Mouse (Mus musculus): ENCODE measurements at regions not wholly inside any gene's neighbourhood (a gene's known extent, or its start where the extent isn't known, plus 50 kb on each side); places are given as distances from the start of the nearest gene placed in this dataset.

DNA sequence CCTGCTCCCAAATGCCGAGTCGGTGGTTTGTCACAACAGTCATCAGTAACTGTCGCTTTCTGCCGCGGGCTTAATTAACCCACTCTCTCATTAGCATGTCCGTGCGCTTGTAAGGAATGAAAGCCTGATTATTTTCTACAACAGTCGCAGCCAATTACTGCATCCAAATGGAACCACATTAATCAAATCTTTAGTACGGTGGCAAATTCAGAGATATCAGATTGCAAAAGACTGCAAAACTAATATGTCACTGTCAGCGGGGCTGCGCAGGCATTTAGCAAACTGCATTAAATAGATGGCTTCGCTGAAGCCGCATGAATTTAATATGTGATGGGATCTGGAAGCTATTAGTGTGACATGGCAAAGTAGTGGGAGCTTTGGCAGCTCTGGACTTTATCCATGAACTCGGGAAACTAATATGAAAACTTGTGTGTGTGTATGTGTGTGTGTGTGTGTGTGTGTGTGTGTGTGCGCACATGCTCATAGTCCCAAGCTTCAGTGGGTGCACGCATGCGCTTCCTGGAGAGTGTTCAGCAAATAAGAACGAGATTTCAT lies 299.5 kb upstream of the Zfp703 start:
- WGBS (ENCODE audit: insufficient replicate concordance), result 69% methylated on average over 18 of the region's 18 CpGs
- no peak for ATAC-seq (replicated peaks; ENCODE audit: insufficient number of reproducible peaks, low FRiP score, low TSS enrichment)
- Histone ChIP-seq H3K36me3 (ENCODE audit: control insufficient read depth, insufficient read depth, low read length) (no peaks in the 10 kb centered on the region), H3K9ac (ENCODE audit: low read depth, low read length) (no peak overlapping the region), H3K4me3 (ENCODE audit: low read depth, low read length) (no peak overlapping the region), H3K27ac (ENCODE audit: low read depth, low read length) (no peak overlapping the region), H3K4me2 (no peak overlapping the region), H3K4me1 (ENCODE audit: control insufficient read depth, insufficient read depth, low read length) (no peaks in the 10 kb centered on the region), H3K27me3 (ENCODE audit: control insufficient read depth, insufficient read depth, low read length) (peaks cover 13% of the 10 kb centered on the region; the same call in 1 of the 2 replicates), H3K9me3 (replicated peaks; ENCODE audit: control insufficient read depth, low read length) (no peaks in the 10 kb centered on the region)

DNA sequence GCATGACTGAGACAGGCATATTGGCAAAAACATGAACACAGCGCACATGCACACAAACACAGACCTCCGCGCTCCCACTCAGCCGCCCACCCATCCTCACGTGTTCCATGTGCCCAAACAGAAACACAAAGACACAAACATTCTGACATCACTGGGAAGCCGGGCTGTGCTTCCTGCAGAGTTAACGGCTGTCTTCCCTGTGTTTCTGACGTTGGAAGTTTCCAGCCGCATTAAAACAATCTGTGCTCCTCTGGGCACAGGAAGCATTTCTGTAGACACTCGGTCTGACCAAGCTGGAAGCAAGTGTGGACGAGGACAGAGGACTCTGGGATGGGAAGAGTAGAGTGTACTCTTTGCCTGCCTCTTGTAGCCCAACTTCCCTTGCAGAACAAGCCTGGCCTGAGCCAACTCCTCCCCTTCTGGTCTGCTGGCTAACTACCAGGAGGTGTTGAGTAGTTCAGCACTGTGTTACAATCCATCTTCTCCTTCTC lies 296.2 kb upstream of the Zfp703 start:
- 62% methylated on average over 11 of the region's 11 CpGs for WGBS (ENCODE audit: insufficient replicate concordance)
- no peak overlapping the region for H3K27ac ChIP-seq (ENCODE audit: low read depth, low read length)
- ATAC-seq (replicated peaks; ENCODE audit: insufficient number of reproducible peaks, low FRiP score, low TSS enrichment), result no peak

DNA sequence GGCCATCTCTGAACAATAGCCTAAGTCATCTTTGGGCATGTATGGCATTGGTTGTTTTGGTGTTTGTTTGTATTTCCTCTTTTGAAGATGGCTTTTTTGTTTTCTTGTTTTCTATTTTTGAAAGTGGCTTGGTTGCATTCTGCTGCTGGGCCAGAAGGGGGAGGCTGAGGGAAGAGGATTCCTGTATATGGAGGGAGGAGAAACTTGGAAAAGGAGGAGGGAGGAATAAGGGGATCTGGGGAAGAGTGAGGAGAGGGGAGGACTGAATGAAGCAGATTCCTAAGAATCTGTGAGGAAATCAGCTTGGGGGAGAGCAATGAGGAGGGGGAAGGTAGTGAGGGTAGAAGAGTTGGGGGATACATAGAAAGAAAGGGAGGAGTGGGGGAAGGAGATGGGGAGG lies 290.0 kb upstream of the Zfp703 start:
- H3K4me1 ChIP-seq (ENCODE audit: control insufficient read depth, insufficient read depth, low read length), result no peaks in the 10 kb centered on the region; the same call in 1 of the 2 replicates
- H3K27ac ChIP-seq (ENCODE audit: low read depth, low read length), result no peak overlapping the region
- H3K9ac ChIP-seq (ENCODE audit: low read depth, low read length), result no peak overlapping the region
- no peaks in the 10 kb centered on the region for H3K36me3 ChIP-seq (ENCODE audit: control insufficient read depth, insufficient read depth, low read length)
- no peaks in the 10 kb centered on the region for H3K9me3 ChIP-seq (replicated peaks; ENCODE audit: control insufficient read depth, low read length)
- H3K4me3 ChIP-seq (ENCODE audit: low read depth, low read length), result no peak overlapping the region
- no peak overlapping the region for H3K4me2 ChIP-seq
- peaks cover 6% of the 10 kb centered on the region; the same call in 1 of the 2 replicates for H3K27me3 ChIP-seq (ENCODE audit: control insufficient read depth, insufficient read depth, low read length)
- no peak for ATAC-seq (replicated peaks; ENCODE audit: insufficient number of reproducible peaks, low FRiP score, low TSS enrichment)

More for the DNA sequence above, 296.2 kb upstream of the Zfp703 start:
- H3K9me3 ChIP-seq (replicated peaks; ENCODE audit: control insufficient read depth, low read length), result no peaks in the 10 kb centered on the region
- H3K36me3 ChIP-seq (ENCODE audit: control insufficient read depth, insufficient read depth, low read length), result no peaks in the 10 kb centered on the region
- no peak overlapping the region for H3K4me3 ChIP-seq (ENCODE audit: low read depth, low read length)
- H3K4me2 ChIP-seq, result no peak overlapping the region
- H3K27me3 ChIP-seq (ENCODE audit: control insufficient read depth, insufficient read depth, low read length), result peaks cover 11% of the 10 kb centered on the region; the same call in 1 of the 2 replicates
- no peaks in the 10 kb centered on the region for H3K4me1 ChIP-seq (ENCODE audit: control insufficient read depth, insufficient read depth, low read length)
- no peak overlapping the region for H3K9ac ChIP-seq (ENCODE audit: low read depth, low read length)

DNA sequence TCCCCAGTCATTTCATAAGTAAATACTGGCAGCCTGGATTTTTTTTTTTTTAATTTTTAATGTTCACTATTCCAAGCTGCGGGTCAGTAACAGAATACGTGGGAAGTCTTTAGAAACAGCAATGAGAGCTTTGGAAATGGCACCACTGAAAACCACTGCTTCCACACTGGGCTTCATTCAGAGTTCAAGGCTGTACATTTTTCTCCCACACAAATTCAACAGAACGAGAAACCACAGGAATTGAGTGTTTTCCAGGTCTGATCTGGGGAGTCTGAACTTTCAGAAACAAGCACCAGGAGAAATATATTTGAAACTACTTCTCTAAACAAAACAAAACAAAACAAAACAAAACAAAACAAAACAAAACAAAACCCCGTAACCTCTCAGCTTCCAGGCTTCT lies 289.1 kb upstream of the Zfp703 start:
- WGBS (ENCODE audit: insufficient replicate concordance), result 71% methylated on average over 4 of the region's 4 CpGs

DNA sequence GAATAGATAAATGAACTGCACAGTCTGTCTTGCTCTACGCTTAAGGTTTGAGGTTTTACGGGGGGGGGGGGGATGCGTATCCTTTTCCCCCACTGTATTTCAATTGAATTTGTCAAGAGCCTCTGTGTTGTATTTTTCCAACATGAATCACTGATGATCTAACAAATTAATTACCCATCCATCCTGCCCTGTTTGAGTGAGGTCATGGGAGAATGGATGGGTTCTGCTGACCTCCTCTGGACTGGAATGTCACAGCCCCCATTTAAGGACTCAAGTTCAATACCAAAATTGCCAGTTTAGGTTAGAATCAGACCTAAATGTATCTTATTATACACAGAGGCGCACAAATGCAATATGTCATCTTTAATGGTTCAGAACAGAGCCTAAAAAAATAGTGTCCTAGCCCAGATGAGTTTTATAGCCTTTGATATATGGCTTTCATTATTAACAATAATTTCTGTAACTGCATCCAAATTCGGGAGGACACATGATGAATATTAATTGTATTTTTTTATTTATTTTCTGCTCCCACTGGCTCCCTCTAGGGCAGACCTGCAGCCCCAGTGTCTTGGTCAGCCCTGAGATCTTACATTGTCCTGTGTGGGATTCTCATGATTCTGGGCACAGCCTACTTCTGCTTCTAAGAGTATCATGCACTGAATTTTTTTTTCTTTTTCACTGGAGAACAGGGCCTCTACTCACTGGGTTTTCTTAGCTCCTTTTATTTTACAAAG lies 288.2 kb upstream of the Zfp703 start:
- Histone ChIP-seq H3K36me3 (ENCODE audit: control insufficient read depth, insufficient read depth, low read length) (no peaks in the 10 kb centered on the region), H3K4me2 (no peak overlapping the region), H3K9me3 (replicated peaks; ENCODE audit: control insufficient read depth, low read length) (no peaks in the 10 kb centered on the region), H3K4me3 (ENCODE audit: low read depth, low read length) (no peak overlapping the region), H3K27ac (ENCODE audit: low read depth, low read length) (no peak overlapping the region), H3K9ac (ENCODE audit: low read depth, low read length) (no peak overlapping the region), H3K27me3 (ENCODE audit: control insufficient read depth, insufficient read depth, low read length) (no peaks in the 10 kb centered on the region), H3K4me1 (ENCODE audit: control insufficient read depth, insufficient read depth, low read length) (no peaks in the 10 kb centered on the region; the same call in 1 of the 2 replicates)
- ATAC-seq (replicated peaks; ENCODE audit: insufficient number of reproducible peaks, low FRiP score, low TSS enrichment), result no peak
- WGBS (ENCODE audit: insufficient replicate concordance), result 73% methylated on average over 5 of the region's 5 CpGs

More for the DNA sequence above, 289.1 kb upstream of the Zfp703 start:
- no peak overlapping the region for H3K4me2 ChIP-seq
- no peaks in the 10 kb centered on the region for H3K9me3 ChIP-seq (replicated peaks; ENCODE audit: control insufficient read depth, low read length)
- H3K4me1 ChIP-seq (ENCODE audit: control insufficient read depth, insufficient read depth, low read length), result no peaks in the 10 kb centered on the region; the same call in 1 of the 2 replicates
- no peaks in the 10 kb centered on the region for H3K27me3 ChIP-seq (ENCODE audit: control insufficient read depth, insufficient read depth, low read length)
- no peak overlapping the region for H3K4me3 ChIP-seq (ENCODE audit: low read depth, low read length)
- no peak overlapping the region for H3K9ac ChIP-seq (ENCODE audit: low read depth, low read length)
- H3K36me3 ChIP-seq (ENCODE audit: control insufficient read depth, insufficient read depth, low read length), result no peaks in the 10 kb centered on the region
- H3K27ac ChIP-seq (ENCODE audit: low read depth, low read length), result no peak overlapping the region
- no peak for ATAC-seq (replicated peaks; ENCODE audit: insufficient number of reproducible peaks, low FRiP score, low TSS enrichment)

DNA sequence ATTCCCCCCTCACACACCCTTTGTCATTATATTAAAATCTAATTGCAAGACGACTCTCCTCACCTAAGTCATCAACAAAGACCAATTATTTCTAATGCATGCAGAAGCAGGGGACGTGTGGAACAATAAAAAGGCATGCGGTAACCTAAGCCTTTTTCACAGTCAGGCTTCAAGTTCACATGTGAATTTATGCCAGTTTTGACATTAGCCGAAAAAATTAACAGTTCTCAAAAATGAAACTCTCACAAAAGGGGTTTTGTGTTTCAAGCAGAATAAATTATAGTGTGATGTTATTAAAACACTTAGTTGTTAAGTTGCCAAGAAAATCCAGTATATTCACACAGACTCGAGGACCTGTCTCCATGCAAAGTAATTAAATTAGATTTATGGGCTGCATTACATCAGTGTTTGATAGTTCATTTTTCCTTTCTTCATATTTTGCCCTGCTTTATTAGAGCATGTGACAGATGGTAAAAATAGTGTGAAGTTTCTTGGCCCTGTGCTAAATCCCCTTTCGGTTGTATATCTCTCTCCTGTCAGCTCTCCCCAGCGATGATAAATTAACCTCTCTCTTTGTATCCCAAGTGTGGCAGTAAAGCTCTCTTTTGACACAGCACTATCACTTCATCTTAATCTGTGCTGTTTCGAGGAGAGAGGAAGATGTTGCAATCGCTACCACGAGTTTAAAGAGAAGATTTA lies 287.5 kb upstream of the Zfp703 start:
- no peak for ATAC-seq (replicated peaks; ENCODE audit: insufficient number of reproducible peaks, low FRiP score, low TSS enrichment)
- H3K27me3 ChIP-seq (ENCODE audit: control insufficient read depth, insufficient read depth, low read length), result no peaks in the 10 kb centered on the region
- H3K36me3 ChIP-seq (ENCODE audit: control insufficient read depth, insufficient read depth, low read length), result no peaks in the 10 kb centered on the region
- no peak overlapping the region for H3K9ac ChIP-seq (ENCODE audit: low read depth, low read length)
- H3K4me3 ChIP-seq (ENCODE audit: low read depth, low read length), result no peak overlapping the region
- no peak overlapping the region for H3K27ac ChIP-seq (ENCODE audit: low read depth, low read length)
- WGBS (ENCODE audit: insufficient replicate concordance), result 52% methylated on average over 10 of the region's 10 CpGs
- no peaks in the 10 kb centered on the region; the same call in 1 of the 2 replicates for H3K4me1 ChIP-seq (ENCODE audit: control insufficient read depth, insufficient read depth, low read length)
- no peak overlapping the region for H3K4me2 ChIP-seq
- H3K9me3 ChIP-seq (replicated peaks; ENCODE audit: control insufficient read depth, low read length), result no peaks in the 10 kb centered on the region

DNA sequence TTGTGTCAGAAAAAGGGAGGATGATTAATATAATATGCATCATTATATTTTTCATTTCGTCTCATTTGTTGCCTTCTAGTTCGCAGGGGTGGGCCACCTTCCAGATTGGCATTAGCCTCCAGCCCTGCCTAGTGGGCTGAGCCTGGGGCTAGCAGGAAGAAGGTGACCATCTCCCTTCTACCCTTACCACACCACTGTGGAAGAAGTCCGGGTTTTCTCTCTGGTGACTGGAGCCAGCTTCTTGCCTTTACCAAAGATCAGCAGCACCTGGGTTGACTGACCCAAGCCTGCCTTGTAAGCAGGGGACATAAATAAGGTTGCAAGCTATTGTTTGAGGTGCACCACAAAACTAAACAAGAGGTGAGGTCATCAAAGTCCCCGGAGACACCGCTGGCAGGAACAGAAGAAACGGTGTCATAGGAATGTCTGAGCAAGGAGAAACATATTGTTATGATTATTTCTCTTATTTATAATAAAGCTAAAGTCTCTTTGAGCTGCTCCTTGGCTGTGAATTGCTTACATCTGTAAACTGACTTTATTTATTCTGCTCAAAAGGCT lies 286.9 kb upstream of the Zfp703 start:
- 67% methylated on average over 6 of the region's 6 CpGs for WGBS (ENCODE audit: insufficient replicate concordance)
- H3K4me3 ChIP-seq (ENCODE audit: low read depth, low read length), result no peak overlapping the region
- no peaks in the 10 kb centered on the region for H3K9me3 ChIP-seq (replicated peaks; ENCODE audit: control insufficient read depth, low read length)
- H3K27me3 ChIP-seq (ENCODE audit: control insufficient read depth, insufficient read depth, low read length), result no peaks in the 10 kb centered on the region
- H3K4me1 ChIP-seq (ENCODE audit: control insufficient read depth, insufficient read depth, low read length), result no peaks in the 10 kb centered on the region; the same call in 1 of the 2 replicates
- no peak for ATAC-seq (replicated peaks; ENCODE audit: insufficient number of reproducible peaks, low FRiP score, low TSS enrichment)
- H3K4me2 ChIP-seq, result no peak overlapping the region
- H3K27ac ChIP-seq (ENCODE audit: low read depth, low read length), result no peak overlapping the region
- no peak overlapping the region for H3K9ac ChIP-seq (ENCODE audit: low read depth, low read length)
- no peaks in the 10 kb centered on the region for H3K36me3 ChIP-seq (ENCODE audit: control insufficient read depth, insufficient read depth, low read length)

DNA sequence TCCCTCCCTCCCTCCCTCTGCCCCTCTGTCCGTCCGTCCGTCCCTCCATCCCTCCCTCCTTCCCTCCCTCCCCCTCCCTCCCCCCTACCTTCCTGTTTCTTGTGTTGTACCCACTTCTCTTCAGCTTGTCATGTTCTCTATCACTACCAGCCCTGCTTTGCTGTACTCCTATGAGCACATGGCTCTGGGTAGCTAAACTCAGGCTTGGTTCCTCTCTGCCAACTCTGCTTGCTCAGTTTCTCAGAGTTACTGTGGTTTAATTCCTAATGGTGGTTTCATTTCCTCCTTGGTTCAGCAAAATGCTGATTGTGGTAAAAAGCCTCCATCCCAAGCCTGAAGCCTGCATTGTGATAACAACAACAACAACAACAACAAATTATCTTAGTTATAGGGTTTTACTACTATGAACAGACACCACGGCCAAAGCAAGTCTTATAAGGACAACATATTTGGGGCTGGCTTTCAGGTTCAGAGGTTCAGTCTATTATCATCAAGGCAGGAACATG lies 279.5 kb upstream of the Zfp703 start:
- 67% methylated on average over 1 of the region's 4 CpGs for WGBS (ENCODE audit: insufficient replicate concordance)
- Histone ChIP-seq H3K4me1 (ENCODE audit: control insufficient read depth, insufficient read depth, low read length) (0 out of 2 replicates have a peak, but pooled peaks cover 2% of the 10 kb centered on the region), H3K27me3 (ENCODE audit: control insufficient read depth, insufficient read depth, low read length) (no peaks in the 10 kb centered on the region; the same call in 1 of the 2 replicates), H3K36me3 (ENCODE audit: control insufficient read depth, insufficient read depth, low read length) (no peaks in the 10 kb centered on the region), H3K4me3 (ENCODE audit: low read depth, low read length) (no peak overlapping the region), H3K9me3 (replicated peaks; ENCODE audit: control insufficient read depth, low read length) (no peaks in the 10 kb centered on the region), H3K9ac (ENCODE audit: low read depth, low read length) (no peak overlapping the region), H3K4me2 (no peak overlapping the region), H3K27ac (ENCODE audit: low read depth, low read length) (no peak overlapping the region)
- ATAC-seq (replicated peaks; ENCODE audit: insufficient number of reproducible peaks, low FRiP score, low TSS enrichment), result no peak
